Mouse (Mus musculus): ENCODE data around the gene Sec1. TPM values are rescaled to one million over a fixed set of nuclear protein-coding genes. Genes with fewer than 3 reads are reported as not detected.

Sec1 gene
- polyA plus RNA-seq, 1 experiment: 0.41 TPM

- H3K4me3 ChIP-seq: no peak within 1 kb of the TSS
- no peaks in the 10 kb centered on the region for H3K79me2 ChIP-seq (ENCODE audit: control insufficient read depth, insufficient read depth)
- H3K4me2 ChIP-seq (ENCODE audit: low read depth): no peak within 1 kb of the TSS
- no peaks in the 10 kb centered on the region for H3K27me3 ChIP-seq (ENCODE audit: control insufficient read depth, insufficient read depth, insufficient read length)
- no peak within 1 kb of the TSS for H3ac ChIP-seq (ENCODE audit: control insufficient read depth, insufficient read length)
- TF ChIP-seq REST (IDR thresholded peaks at IDR 0.05; ENCODE audit: insufficient read depth, insufficient read length) (no peak), TCF3 (IDR thresholded peaks at IDR 0.05; ENCODE audit: insufficient read length, low read depth) (no peak), POLR2A (IDR thresholded peaks at IDR 0.05; ENCODE audit: insufficient read length, low read depth) (no peak), E2F4 (IDR thresholded peaks at IDR 0.05; ENCODE audit: insufficient read depth) (no peak), SRF (IDR thresholded peaks at IDR 0.05; ENCODE audit: control insufficient read depth, insufficient read length, low read depth) (no peak), MYOG (IDR thresholded peaks at IDR 0.05; ENCODE audit: control insufficient read depth in 1 of 3, insufficient read depth in 1 of 3, insufficient read length in 2 of 3, low read depth in 2 of 3) (no peak), TCF12 (IDR thresholded peaks at IDR 0.05; ENCODE audit: insufficient read depth, poor library complexity, severe bottlenecking) (no peak), MYOD1 (IDR thresholded peaks at IDR 0.05; ENCODE audit: control insufficient read depth in 1 of 3, insufficient read length in 2 of 3, low read depth in 2 of 3) (no peak), MAX (IDR thresholded peaks at IDR 0.05; ENCODE audit: low read depth) (no peak), CEBPB (IDR thresholded peaks at IDR 0.05; ENCODE audit: insufficient read depth, poor library complexity, severe bottlenecking) (no peak), POLR2AphosphoS2 (IDR thresholded peaks at IDR 0.05; ENCODE audit: insufficient read length, low read depth) (no peak)
- H3K36me3 ChIP-seq (ENCODE audit: control insufficient read depth, insufficient read depth): no peaks in the 10 kb centered on the region
Observed at GRCm38 (mm10) chr7:45683396-45684050, 10.7 kb downstream of the Sec1 start, which contains the start of gene Ntn5. TSS of gene Ntn5 (plus strand) at chr7:45684022.

DNA sequence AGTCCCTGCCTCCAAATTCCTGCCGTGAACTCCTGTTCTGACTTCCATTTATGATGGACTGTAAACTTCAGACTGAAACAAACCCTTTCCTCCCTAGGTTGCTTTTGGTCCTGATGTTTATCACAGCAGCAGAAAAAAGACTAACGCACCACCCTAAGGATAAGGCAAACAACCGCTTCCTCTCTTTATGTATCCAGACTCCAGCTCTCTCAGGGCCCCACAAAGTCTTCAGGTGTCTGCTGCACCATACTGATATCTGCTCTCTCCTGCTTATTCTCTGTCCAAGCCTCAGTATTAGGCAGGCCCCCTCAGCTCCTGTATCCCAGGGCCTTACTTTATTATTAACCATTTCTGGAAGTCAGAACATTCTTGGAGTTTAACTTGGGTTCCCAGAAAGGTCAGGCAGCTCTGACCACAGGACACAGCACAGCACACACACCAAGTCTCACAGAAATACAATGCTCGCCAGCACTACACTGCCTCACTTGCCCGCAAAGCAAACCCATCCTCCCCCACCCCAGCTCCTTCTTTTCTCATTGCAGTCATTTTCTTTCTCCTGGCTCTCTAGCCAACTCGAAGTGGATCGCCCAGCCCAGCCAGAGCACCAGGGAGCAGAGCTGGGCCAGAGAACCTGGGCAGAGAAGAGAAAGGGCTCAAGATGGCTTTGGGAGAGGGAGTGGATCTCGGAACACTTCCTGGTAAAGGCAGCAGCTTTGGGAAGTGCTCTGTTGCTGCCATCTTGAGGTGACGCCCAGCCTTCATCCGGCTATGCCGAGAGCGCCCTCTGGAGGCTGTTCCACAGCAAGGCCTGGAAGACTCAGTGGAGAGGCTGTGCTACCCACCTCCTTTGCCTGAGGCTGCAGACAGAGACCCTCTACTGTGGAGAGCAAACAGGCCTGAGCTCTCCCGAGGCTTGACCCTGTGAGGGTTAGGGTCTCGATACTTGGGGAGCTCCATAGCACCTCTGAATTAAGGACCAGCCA lies 11.8 kb downstream of the Sec1 start:
- no peaks in the 10 kb centered on the region for H3K79me2 ChIP-seq (ENCODE audit: control insufficient read depth, insufficient read depth)
- TF ChIP-seq E2F4 (IDR thresholded peaks at IDR 0.05; ENCODE audit: insufficient read depth) (no peak), MYOG (IDR thresholded peaks at IDR 0.05; ENCODE audit: control insufficient read depth in 1 of 3, insufficient read depth in 1 of 3, insufficient read length in 2 of 3, low read depth in 2 of 3) (no peak), POLR2AphosphoS2 (IDR thresholded peaks at IDR 0.05; ENCODE audit: insufficient read length, low read depth) (no peak), MYOD1 (IDR thresholded peaks at IDR 0.05; ENCODE audit: control insufficient read depth in 1 of 3, insufficient read length in 2 of 3, low read depth in 2 of 3) (no peak), TCF12 (IDR thresholded peaks at IDR 0.05; ENCODE audit: insufficient read depth, poor library complexity, severe bottlenecking) (no peak), REST (IDR thresholded peaks at IDR 0.05; ENCODE audit: insufficient read depth, insufficient read length) (no peak), POLR2A (IDR thresholded peaks at IDR 0.05; ENCODE audit: insufficient read length, low read depth) (no peak), MAX (IDR thresholded peaks at IDR 0.05; ENCODE audit: low read depth) (no peak), USF1 (IDR thresholded peaks at IDR 0.05; ENCODE audit: low read depth) (no peak), CEBPB (IDR thresholded peaks at IDR 0.05; ENCODE audit: insufficient read depth, poor library complexity, severe bottlenecking) (no peak), TCF3 (IDR thresholded peaks at IDR 0.05; ENCODE audit: insufficient read length, low read depth) (no peak), SRF (IDR thresholded peaks at IDR 0.05; ENCODE audit: control insufficient read depth, insufficient read length, low read depth) (no peak)
- H3ac ChIP-seq (ENCODE audit: control insufficient read depth, insufficient read length): no peak overlapping the region
- H3K4me2 ChIP-seq (ENCODE audit: low read depth): peak overlapping the region; percentile 47
- no peaks in the 10 kb centered on the region for H3K36me3 ChIP-seq (ENCODE audit: control insufficient read depth, insufficient read depth)
- no peaks in the 10 kb centered on the region for H3K27me3 ChIP-seq (ENCODE audit: control insufficient read depth, insufficient read depth, insufficient read length)
- H3K4me3 ChIP-seq: no peak overlapping the region

DNA sequence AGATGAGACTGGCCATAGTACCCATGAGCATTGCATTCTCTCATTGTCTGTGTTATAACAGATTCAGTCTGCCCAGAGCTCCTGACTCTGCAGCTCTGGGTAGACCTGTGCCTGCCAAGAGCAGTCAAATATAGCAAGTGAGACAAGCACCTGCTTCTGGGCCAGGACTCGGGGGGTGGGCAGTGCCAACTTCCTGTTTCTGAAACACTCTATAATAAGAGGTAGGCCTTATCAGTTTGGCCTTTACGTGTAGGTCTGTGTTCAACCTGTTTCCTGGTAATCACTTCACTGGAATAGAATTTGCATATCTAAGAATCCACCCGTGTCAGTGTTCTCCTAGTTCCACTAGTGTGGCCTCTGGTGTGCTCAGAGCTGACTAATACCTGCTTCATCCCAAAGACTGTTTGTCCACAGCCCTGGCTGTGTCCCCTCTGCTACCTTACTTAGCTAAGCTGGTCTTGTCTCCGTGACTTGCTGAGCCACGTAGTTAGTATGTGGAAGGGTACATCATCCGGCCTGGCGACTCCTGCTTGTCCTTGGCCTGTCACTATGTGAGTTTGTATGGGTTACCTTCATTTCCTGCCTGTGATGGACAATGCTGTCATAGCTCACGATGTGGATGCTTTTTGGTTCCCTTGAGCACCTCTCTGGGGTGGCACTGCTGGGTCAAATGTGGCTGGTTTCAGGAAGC lies 13.0 kb downstream of the Sec1 start:
- no peak overlapping the region for H3K4me3 ChIP-seq
- no peak overlapping the region for H3K4me2 ChIP-seq (ENCODE audit: low read depth)
- no peaks in the 10 kb centered on the region for H3K36me3 ChIP-seq (ENCODE audit: control insufficient read depth, insufficient read depth)
- peak in 1 of 3 experiments; percentile 39 for TF ChIP-seq MYOD1 (IDR thresholded peaks at IDR 0.05; ENCODE audit: control insufficient read depth in 1 of 3, insufficient read length in 2 of 3, low read depth in 2 of 3)
- no peak for TF ChIP-seq POLR2AphosphoS2 (IDR thresholded peaks at IDR 0.05; ENCODE audit: insufficient read length, low read depth)
- no peak for TF ChIP-seq REST (IDR thresholded peaks at IDR 0.05; ENCODE audit: insufficient read depth, insufficient read length)
- no peak for TF ChIP-seq SRF (IDR thresholded peaks at IDR 0.05; ENCODE audit: control insufficient read depth, insufficient read length, low read depth)
- no peak overlapping the region for H3ac ChIP-seq (ENCODE audit: control insufficient read depth, insufficient read length)
- no peaks in the 10 kb centered on the region for H3K27me3 ChIP-seq (ENCODE audit: control insufficient read depth, insufficient read depth, insufficient read length)
- H3K79me2 ChIP-seq (ENCODE audit: control insufficient read depth, insufficient read depth): no peaks in the 10 kb centered on the region

DNA sequence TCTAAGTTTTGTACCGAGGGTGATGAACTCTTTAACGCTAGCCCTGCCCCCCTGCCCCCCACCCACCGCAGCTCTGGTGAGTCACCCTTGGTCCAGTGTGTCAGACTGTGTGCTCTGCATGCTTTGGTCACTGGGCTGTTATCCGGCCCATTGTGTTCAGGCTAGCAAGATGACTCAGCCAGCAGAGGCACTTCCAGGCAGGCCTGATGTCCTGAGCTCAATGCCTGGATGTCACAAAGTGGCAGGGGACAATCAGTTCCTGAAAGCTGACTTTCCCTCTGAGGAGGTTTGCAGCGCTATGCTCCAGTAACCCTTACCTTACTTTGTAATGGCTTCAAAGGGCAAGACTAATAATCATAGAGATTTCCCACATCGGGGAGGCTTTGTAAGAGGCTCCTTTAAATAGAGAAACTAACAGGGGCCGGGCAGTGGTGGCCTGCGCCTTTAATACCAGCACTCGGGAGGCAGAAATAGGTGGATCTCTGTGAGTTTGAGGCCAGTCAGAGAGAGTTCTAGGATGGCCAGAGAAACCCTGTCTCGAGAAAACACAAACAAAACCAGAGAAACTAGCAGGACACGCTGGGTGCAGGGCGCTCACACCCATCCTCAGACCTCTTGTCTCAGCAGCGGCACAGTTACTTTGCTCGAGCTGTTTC lies 14.1 kb downstream of the Sec1 start:
- H3ac ChIP-seq (ENCODE audit: control insufficient read depth, insufficient read length): no peak overlapping the region
- no peaks in the 10 kb centered on the region for H3K36me3 ChIP-seq (ENCODE audit: control insufficient read depth, insufficient read depth)
- no peaks in the 10 kb centered on the region for H3K27me3 ChIP-seq (ENCODE audit: control insufficient read depth, insufficient read depth, insufficient read length)
- H3K4me2 ChIP-seq (ENCODE audit: low read depth): peak overlapping the region; percentile 68
- TF ChIP-seq REST (IDR thresholded peaks at IDR 0.05; ENCODE audit: insufficient read depth, insufficient read length) (no peak), MYOD1 (IDR thresholded peaks at IDR 0.05; ENCODE audit: control insufficient read depth in 1 of 3, insufficient read length in 2 of 3, low read depth in 2 of 3) (peak in 1 of 3 experiments; percentile 23), POLR2AphosphoS2 (IDR thresholded peaks at IDR 0.05; ENCODE audit: insufficient read length, low read depth) (peak; percentile 64), MAX (IDR thresholded peaks at IDR 0.05; ENCODE audit: low read depth) (peak; percentile 18), MYOG (IDR thresholded peaks at IDR 0.05; ENCODE audit: control insufficient read depth in 1 of 3, insufficient read depth in 1 of 3, insufficient read length in 2 of 3, low read depth in 2 of 3) (peak in 1 of 3 experiments; percentile 36), POLR2A (IDR thresholded peaks at IDR 0.05; ENCODE audit: insufficient read length, low read depth) (peak; percentile 55), TCF3 (IDR thresholded peaks at IDR 0.05; ENCODE audit: insufficient read length, low read depth) (no peak)
- H3K79me2 ChIP-seq (ENCODE audit: control insufficient read depth, insufficient read depth): no peaks in the 10 kb centered on the region
- H3K4me3 ChIP-seq: no peak overlapping the region

Measured in myocyte (in vitro differentiated cells).